Mouse (Mus musculus) heart, postnatal 25 days (tissue): ENCODE data around the gene Trim16. TPM values are rescaled to one million over a fixed set of nuclear protein-coding genes. Genes with fewer than 3 reads are reported as not detected.
A peak's percentile ranks its signal among the peaks of the same experiment; 100 is the strongest.

Experiments used
- DNase-seq: peaks from one replicate; pipeline ENCODE4 v3.0.0; 2022; ENCODE audit warnings: low spot score
- intact Hi-C: fragments of 180-260 bp; cut with DNase I; formaldehyde crosslinking; loops from one replicate; pipeline ENCODE4 v1.15.1; 2025
- total RNA-seq, 2 experiments: library from RNA; stranded (reverse); gene quantifications; 2 replicates each; pipeline ENCODE4 v1.2.3; 2021

Trim16 gene
- total RNA-seq, 2 experiments from 2014 or later = 5.4 to 6.5 TPM

- intact Hi-C loops = no loop called here
These were observed 59.4 kb downstream of the Trim16 start, which contains the start of gene Tvp23b for GRCm38 (mm10) chr11:62879220-62880048. TSS of gene Tvp23b (plus strand) at chr11:62879455.

GRCm38 (mm10) chr11:62883407-62883806 lies 63.4 kb downstream of the Trim16 start:
- no peak for DNase-seq
- intact Hi-C loops = no loop called here

More at GRCm38 (mm10) chr11:62879220-62880048, 59.4 kb downstream of the Trim16 start, which contains the start of gene Tvp23b:
- DNase-seq = peak; percentile 94

GRCm38 (mm10) chr11:62885323-62885722 lies 65.3 kb downstream of the Trim16 start:
- no peak for DNase-seq
- intact Hi-C loops = no loop called here

GRCm38 (mm10) chr11:62890796-62891195 lies 70.8 kb downstream of the Trim16 start:
- intact Hi-C loops = no loop called here
- DNase-seq = no peak

- no peak for DNase-seq
These were observed 71.7 kb downstream of the Trim16 start for GRCm38 (mm10) chr11:62891763-62892162.

More at GRCm38 (mm10) chr11:62891763-62892162, 71.7 kb downstream of the Trim16 start:
- intact Hi-C loops = no loop called here

Other genes starting within 250 kb of the Trim16 start
- 1 to 10 TPM; 2.4 to 3.3 TPM for gene Trpv2, start 245.7 kb upstream of the Trim16 start, total RNA-seq
- 1 to 10 TPM; 4.9 to 6.4 TPM for gene Lrrc75a, start 171.7 kb upstream of the Trim16 start, total RNA-seq
- 1 to 10 TPM; 6.9 to 7.0 TPM for gene Mmgt2, start 171.6 kb upstream of the Trim16 start, total RNA-seq
- gene Zfp287, start 88.3 kb upstream of the Trim16 start, total RNA-seq = 1 to 10 TPM; 2.4 to 2.8 TPM
- not detected for gene Gm10428, start 67.1 kb upstream of the Trim16 start, total RNA-seq
- gene Zfp286, start 30.8 kb upstream of the Trim16 start, total RNA-seq = 1 to 10 TPM; 1.6 to 2.3 TPM
- gene Fbxw10, start 26.8 kb downstream of the Trim16 start, total RNA-seq = under 1 TPM; 0.17 to 0.26 TPM
- gene Tvp23b, start 59.2 kb downstream of the Trim16 start, total RNA-seq = 10 to 100 TPM; 20.4 to 23.6 TPM
- not detected for gene Cdrt4, start 131.0 kb downstream of the Trim16 start, total RNA-seq
- gene Tekt3, start 241.4 kb downstream of the Trim16 start, total RNA-seq = not detected